Mouse (Mus musculus) cortical plate, adult 2 months (tissue): ENCODE measurements at regions not wholly inside any gene's neighbourhood (a gene's known extent, or its start where the extent isn't known, plus 50 kb on each side); places are given as distances from the start of the nearest gene placed in this dataset.

ENCODE experiments used
- H3K27ac ChIP-seq: fragments of 200-500 bp; 2 replicates; pipeline ENCODE4 v1.5.1; 2012; ENCODE audit warnings: low read length, control low read depth, inconsistent platforms; ENCODE audit not compliant: insufficient read depth
- H3K4me1 ChIP-seq: fragments of 200-500 bp; 2 replicates; pipeline ENCODE4 v1.6.1; 2011; ENCODE audit warnings: low read length; ENCODE audit not compliant: control insufficient read depth, insufficient read depth
- H3K4me3 ChIP-seq: fragments of 200-500 bp; 2 replicates; pipeline ENCODE4 v1.5.1; 2011; ENCODE audit warnings: mild to moderate bottlenecking, low read length, control low read depth; ENCODE audit not compliant: insufficient read depth
- CTCF ChIP-seq: fragments of 200-500 bp; IDR thresholded peaks from 2 replicates; pipeline ENCODE4 v1.5.1; 2011; ENCODE audit warnings: mild to moderate bottlenecking, control low read depth, low read length; ENCODE audit not compliant: insufficient read depth; ENCODE audit errors: extremely low read depth
- POLR2A ChIP-seq: fragments of 200-500 bp; IDR thresholded peaks from 2 replicates; pipeline ENCODE4 v1.6.1; 2011; ENCODE audit warnings: mild to moderate bottlenecking, low read length, control low read depth; ENCODE audit not compliant: insufficient read depth; ENCODE audit errors: extremely low read depth

DNA sequence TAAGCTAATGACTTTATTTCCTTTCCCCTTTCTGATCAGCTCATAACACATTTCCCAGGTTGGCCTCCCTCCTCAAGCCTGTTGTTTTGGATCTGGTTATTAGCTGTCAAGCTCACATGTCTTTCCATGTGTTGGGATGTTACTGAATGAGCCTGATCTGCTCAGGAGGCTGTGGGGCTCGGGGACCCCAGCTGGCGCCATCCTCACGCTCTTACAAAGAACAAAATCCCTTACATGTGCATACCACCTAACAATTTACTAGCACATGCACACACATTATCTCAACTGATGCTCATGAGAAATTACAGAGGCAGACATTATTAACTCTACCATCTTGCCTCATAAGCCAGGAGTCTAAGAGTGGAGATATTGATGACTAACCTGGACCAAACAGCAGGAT lies 102.2 kb downstream of the Cbln1 start:
- no peak overlapping the region for H3K4me3 ChIP-seq
- TF ChIP-seq POLR2A (no peak), CTCF (no peak)
- no peaks in the 10 kb centered on the region for H3K4me1 ChIP-seq
- no peak overlapping the region for H3K27ac ChIP-seq

DNA sequence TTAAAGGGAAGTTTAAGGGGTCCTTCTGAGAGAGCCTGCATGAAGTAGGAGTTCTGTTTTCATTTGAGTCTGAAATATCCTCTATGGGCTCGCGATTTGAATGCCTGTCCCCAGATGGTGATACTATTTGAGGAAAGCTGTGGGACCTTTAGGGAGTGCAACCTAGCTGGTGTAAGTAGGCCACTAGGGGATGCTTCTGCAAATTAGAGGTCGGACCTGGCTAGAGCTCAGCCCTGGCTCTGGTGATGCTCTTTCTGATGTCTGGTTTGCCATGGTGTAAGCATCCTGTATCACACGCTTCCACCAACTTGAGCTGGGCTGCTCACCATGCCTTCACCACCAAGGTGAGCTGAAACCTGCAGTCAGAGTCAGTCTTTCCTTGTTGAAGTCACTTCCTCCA lies 121.9 kb downstream of the Cbln1 start:
- no peak overlapping the region for H3K27ac ChIP-seq
- no peak overlapping the region for H3K4me3 ChIP-seq
- TF ChIP-seq POLR2A, result no peak
- TF ChIP-seq CTCF, result no peak
- H3K4me1 ChIP-seq, result peaks cover 2% of the 10 kb centered on the region

DNA sequence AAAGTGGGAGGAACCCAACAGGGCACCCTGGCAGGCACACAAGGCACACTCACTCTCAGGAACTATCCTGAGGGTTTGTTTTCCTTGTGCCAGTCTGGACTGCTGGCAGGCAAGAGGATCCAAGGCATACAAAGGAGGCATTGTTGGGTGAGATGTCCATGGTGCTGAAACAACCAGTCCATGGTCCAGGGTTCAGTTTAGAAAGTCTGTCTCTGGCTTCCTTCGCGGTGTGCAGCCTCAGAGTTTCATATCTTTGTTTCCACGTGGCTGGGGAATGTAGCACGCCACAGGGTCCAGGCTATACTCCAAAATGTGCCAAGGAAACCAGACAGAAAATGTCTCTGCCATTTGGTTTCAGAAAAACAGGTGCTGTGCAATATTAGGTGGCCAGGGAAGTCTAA lies 122.6 kb downstream of the Cbln1 start:
- Histone ChIP-seq H3K4me1 (peaks cover 2% of the 10 kb centered on the region), H3K27ac (no peak overlapping the region), H3K4me3 (no peak overlapping the region)
- no peak for TF ChIP-seq CTCF
- TF ChIP-seq POLR2A, result no peak

DNA sequence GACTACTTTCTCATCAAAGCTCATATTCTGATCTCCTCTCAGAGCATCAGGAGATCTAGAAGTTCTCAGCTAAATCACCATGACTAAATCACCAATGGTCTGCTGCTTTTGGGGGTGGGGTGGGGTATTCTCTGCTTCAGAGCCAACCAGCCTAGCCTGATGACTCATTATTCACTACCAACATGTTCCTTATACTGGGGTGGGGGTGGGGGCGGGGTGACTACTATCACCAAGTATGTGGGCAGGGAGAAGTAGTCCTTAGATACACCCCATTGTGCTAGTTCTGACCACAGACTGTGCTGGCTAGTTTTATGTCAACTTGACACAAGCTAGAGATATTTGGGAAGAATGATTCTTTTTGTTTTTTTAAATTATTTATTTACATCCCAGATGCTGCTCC lies 143.0 kb downstream of the Cbln1 start:
- no peak overlapping the region for H3K27ac ChIP-seq
- H3K4me1 ChIP-seq, result no peaks in the 10 kb centered on the region
- H3K4me3 ChIP-seq, result no peak overlapping the region
- TF ChIP-seq CTCF, result no peak
- TF ChIP-seq POLR2A, result no peak

DNA sequence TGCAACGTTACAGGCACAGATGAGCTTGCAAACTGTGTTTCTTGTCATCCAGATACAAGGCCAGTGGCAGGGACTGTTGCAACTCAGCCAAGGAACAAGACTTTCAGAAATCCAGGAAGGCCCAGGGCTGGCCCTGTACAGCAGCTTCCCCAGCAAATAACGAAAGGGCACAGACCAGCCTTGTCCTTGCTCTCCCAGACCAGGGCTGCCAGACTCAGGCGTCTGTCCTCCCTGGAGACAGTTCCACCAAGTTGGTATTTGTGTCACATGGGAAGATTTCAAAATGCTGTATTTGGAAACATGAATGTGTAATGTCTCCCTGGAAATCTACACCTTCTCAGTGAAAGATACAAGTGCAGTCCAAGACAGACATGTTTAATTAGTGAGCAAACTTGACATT lies 157.8 kb downstream of the Cbln1 start:
- no peak for TF ChIP-seq POLR2A
- Histone ChIP-seq H3K4me1 (no peaks in the 10 kb centered on the region), H3K4me3 (no peak overlapping the region), H3K27ac (no peak overlapping the region)

DNA sequence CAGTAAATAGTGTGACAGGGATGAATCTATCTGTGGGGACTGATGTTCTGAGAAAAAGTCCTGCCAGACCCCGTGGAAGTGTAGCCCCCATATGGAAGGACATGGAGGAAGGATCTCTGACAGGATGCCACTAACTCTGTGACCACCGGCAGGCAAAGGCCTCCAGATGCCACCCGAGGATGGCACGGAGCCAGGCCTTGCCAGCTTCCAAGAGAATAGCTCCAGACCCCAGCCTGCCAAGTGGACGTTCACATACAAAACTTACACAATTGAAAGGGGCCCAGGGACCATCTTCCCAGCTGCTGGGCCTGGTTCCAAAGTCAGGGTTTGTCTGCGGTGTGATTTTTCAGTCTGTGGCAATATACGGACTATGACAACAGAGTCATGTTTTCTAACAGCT lies 161.1 kb downstream of the Cbln1 start:
- Histone ChIP-seq H3K4me3 (no peak overlapping the region), H3K4me1 (no peaks in the 10 kb centered on the region), H3K27ac (no peak overlapping the region)
- no peak for TF ChIP-seq CTCF
- TF ChIP-seq POLR2A, result no peak

DNA sequence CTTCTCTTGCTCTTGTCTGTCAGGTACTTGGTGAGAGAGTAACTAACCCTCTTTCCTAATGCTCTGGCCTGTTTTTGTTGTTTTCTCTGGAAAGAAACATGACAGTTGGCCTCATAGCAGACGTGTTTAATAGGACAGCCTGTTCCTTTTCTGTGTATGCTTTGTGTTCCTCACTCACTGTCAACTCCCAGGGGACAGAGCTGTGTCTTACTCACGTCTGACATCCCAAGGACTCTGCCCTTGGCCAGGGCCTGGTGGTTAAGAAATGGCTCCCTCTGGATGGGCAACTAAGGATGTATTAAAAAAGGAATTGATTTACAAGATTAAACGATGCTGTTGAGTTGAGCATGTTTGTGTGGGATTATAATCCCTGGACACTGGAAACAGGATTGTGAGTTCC lies 164.1 kb downstream of the Cbln1 start:
- no peak overlapping the region for H3K4me3 ChIP-seq
- H3K4me1 ChIP-seq, result no peaks in the 10 kb centered on the region
- no peak for TF ChIP-seq CTCF
- TF ChIP-seq POLR2A, result no peak
- no peak overlapping the region for H3K27ac ChIP-seq

DNA sequence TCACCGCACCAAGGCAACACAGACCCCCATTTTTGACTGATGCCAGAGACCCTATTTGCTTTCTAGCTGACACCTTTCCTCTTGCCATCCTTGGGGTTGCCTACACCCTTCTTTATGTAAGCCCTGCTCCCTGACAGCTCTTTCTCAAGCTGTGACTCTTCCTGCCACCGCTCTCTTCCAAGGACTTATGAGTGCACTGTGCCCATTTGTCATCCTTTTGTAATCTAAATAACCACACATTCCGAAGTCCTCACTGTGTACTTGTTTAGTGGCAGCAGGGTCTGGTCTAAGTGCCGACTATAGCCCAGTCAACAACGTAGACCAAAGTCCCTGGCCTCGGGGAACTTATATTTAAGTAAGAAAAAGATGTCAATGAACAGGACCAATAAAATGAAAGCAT lies 167.4 kb downstream of the Cbln1 start:
- no peak overlapping the region for H3K27ac ChIP-seq
- no peak overlapping the region for H3K4me3 ChIP-seq
- TF ChIP-seq CTCF, result no peak
- no peak for TF ChIP-seq POLR2A

DNA sequence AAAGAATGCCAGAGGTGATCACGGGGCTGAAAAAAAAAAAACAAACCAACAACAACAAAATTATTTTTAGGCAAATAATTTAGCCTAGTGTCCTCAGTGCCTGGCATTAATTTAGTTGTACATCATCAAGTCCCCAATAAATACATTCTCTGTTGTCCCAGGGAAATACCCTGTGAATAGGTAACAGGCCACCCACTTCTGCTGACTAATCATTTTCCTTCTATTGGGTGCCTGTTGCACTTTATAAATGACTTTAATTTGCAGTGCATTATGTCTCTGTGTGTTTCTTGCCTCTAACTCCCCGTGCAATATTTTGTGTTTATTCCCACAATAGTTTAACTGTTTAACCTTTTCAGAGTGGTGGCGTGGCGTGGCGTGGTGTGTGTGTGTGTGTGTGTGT lies 168.9 kb downstream of the Cbln1 start:
- TF ChIP-seq POLR2A, result no peak
- TF ChIP-seq CTCF, result no peak
- no peaks in the 10 kb centered on the region for H3K4me1 ChIP-seq
- no peak overlapping the region for H3K4me3 ChIP-seq
- no peak overlapping the region for H3K27ac ChIP-seq

More for the DNA sequence above, 167.4 kb downstream of the Cbln1 start:
- no peaks in the 10 kb centered on the region for H3K4me1 ChIP-seq

DNA sequence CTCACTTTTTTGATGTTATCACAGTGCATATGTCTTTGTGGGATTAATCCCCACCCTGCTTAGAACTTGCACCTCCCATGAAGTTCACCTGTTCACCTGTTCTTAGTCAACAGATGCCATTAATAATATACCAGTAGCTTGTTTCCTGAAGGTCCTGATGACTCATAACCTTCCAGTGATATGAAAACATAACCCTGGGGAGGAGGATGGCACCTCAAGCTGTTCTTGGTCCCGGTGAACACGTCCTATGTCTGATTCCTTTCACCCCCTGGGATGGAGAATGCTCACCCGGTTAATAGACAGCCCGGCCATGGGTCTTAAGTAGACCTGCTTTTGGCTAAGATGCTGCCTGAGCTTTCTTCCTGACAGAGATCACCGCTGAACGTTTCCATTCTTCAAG lies 174.6 kb downstream of the Cbln1 start:
- H3K4me1 ChIP-seq, result no peaks in the 10 kb centered on the region
- no peak overlapping the region for H3K4me3 ChIP-seq
- H3K27ac ChIP-seq, result no peak overlapping the region
- TF ChIP-seq CTCF, result no peak
- TF ChIP-seq POLR2A, result no peak

DNA sequence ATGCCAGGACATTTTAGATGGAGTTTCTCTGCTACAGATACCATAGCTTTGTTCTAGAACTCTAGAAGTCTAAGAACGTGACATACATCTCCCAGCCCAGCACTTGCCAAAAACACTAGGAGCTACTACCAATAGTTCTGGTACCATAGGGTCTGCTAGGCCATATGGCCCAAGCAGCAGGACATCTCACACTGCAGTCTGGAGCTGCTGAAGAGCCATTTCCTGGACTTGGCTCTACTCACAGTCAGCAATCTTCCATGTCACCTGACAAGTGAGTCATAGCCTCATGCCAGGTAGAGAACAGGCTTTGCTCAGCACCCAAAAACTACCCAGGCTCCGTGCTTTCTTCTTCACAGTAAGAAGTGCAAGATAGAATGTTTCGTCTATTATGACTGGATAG lies 175.1 kb downstream of the Cbln1 start:
- Histone ChIP-seq H3K4me1 (no peaks in the 10 kb centered on the region), H3K4me3 (no peak overlapping the region), H3K27ac (no peak overlapping the region)
- TF ChIP-seq CTCF, result no peak
- no peak for TF ChIP-seq POLR2A
